Mouse (Mus musculus) adrenal gland, adult (tissue): ENCODE data around the gene Gm49383.

Source experiments
- DNase-seq, 2 experiments: peaks; one replicate each; pipeline ENCODE4 v3.0.0; 2022 to 2023; ENCODE audit warnings: low spot score in 1 of 2; ENCODE audit not compliant: inconsistent age in 2 of 2

The Gm49383 gene

GRCm38 (mm10) chr12:69196444-69197377, at the start of gene Gm49383:
TSS of gene Gm49383 (minus strand) at chr12:69197104.
- peak; percentile 79 to 89 for DNase-seq

DNA sequence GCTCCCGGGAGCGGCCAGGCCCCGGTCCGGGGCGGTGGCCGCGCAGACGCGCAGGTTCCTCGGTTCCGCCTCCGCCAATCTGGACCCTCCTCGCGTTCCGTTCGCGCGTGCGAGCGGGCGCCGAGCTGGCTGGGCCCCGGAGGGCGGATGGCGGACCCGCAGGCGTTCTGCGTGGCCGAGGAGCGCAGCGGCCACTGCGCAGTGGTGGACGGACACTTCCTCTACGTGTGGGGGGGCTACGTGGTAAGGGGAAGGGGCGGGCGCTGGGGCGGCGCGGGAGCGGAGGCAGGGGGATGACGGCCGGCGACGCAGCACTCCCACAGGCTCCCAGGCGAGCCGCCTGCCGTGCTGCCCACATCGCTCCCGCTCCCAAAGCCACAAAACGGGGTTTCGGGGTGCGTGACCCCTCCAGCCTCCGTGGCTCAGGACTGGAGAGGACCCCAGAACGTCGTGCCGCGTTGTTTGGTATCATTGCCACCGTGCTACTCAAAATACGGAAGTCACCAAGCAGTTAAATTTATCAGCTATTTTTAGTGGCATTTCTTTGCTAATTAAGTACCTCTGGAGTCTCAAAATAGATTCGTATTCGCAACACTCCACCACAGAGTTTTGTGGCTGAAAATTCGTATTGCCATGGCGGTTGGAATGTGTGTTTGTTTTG, 45.0 kb upstream of the Gm49383 start:
- DNase-seq, result peak; percentile 78 to 91

DNA sequence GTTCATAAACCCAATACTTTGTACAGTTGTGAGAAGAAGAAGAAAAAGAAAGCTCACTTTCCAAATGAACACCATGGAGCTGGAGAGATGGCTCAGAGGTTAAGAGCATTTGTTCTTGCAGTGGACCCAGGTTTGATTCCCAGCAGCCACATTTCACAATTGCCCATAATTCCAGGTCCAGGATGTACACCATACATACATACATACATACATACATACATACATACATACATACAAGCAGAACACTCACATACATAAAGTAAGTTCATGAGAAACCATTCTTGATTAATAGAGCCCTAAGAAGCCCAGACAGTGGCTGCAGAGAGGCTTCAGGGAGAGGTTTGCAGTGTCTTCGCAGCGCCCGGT, 44.5 kb upstream of the Gm49383 start:
- no peak for DNase-seq

- DNase-seq, result no peak
Measured at GRCm38 (mm10) chr12:69240876-69241275, 44.0 kb upstream of the Gm49383 start, which contains the start of gene Klhdc1. TSS of gene Klhdc1 (plus strand) at chr12:69241176.

- peak in 1 of 2 experiments; percentile 31 for DNase-seq
Measured at GRCm38 (mm10) chr12:69238284-69238683, 41.4 kb upstream of the Gm49383 start.

DNA sequence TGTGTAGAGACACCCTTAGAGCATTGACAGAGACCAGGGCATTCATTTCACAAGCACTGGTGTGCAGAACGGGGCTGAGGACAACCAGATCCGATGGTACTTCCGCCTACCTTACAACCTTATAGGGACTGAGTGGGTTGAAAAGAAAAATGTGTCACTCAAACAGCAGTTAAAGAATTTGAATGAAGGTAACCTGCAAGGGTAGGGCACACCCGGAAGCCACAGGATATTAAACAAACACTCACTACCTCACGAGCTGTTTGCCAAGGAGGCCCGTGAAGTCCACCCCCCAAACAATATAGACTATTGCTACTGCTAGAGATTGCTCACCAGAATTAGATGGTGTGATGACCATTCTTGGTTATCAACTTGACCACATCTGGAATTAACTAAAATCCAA, 38.9 kb upstream of the Gm49383 start:
- no peak for DNase-seq

GRCm38 (mm10) chr12:69229251-69229650, 32.3 kb upstream of the Gm49383 start:
- DNase-seq, result peak; percentile 27 to 57

DNA sequence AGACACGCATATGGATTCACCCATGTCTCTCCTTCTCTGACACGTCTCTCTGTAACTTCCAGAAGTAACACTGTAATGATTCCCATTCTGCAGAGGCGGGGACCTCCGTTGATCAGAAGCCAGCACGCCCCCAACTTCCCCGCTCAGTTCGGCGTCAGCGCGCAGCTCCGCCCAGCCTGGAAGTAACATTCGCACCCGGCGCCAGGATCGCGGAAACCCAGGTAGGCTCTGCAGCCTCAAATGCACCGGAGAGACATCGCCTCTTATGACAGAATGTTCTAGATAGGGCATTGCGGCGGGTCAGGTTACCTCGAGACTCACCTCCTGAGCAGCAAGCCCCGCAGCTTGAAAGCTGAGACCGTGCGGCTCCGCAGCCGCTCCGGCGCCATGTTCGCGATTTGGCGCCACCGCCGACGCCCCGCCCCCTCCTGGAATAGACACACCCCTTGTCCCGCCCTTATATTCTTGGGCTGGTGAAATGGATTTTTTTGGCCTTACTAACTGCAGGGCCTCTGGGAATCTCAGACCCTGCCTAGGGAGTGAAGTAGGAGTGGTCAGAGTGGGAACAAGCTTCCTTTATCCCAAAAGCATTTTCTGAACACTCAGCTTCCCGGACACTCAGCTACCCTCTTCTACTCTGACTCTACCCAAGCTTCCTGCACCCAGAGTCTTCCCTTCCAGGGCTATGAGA, 31.0 kb upstream of the Gm49383 start, which contains the start of gene Pole2:
Gene Pole2, minus strand, starts transcription at position 420 of the 691 bp plus-strand sequence.
- DNase-seq, result peak; percentile 89 to 97

DNA sequence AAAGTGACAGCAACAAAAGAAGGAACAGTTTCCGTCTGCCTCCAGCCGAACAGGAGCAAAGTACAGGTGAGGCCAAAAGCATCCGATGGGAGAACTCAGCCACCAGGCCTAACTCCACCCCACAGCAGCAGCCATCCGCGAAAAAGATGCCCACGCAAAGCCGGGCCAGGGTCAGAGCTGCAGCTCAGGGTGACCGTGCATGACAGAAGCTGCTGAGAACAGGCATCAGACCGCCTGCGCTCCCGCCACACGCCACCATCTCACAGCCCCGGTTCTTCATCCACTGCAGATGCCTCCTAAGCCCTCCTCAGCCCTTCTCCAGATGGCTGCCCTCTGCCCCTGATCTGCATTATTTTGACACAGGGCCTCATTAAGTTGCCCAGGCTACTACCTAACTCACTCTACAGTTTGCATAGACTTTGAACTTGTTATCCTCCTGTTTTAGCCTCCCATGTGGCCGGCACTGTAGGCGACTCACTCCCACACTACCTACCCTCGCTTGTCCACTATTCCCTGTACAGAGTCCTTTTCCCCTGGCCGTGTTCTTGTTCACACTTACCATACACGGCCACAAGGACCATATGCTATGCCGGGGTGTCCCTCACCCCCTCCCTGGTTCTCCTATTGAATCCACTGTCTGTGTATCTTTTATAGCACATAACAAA, 23.8 kb upstream of the Gm49383 start:
- DNase-seq, result no peak

- no peak for DNase-seq
Measured at GRCm38 (mm10) chr12:69216587-69216986, 19.7 kb upstream of the Gm49383 start.

- peak; percentile 60 to 85 for DNase-seq
Measured at GRCm38 (mm10) chr12:69215000-69215785, 18.3 kb upstream of the Gm49383 start.

GRCm38 (mm10) chr12:69214393-69214792, 17.5 kb upstream of the Gm49383 start:
- DNase-seq, result no peak

GRCm38 (mm10) chr12:69213186-69213777, 16.4 kb upstream of the Gm49383 start:
- DNase-seq, result no peak

GRCm38 (mm10) chr12:69211057-69211456, 14.2 kb upstream of the Gm49383 start:
- DNase-seq, result no peak

DNA sequence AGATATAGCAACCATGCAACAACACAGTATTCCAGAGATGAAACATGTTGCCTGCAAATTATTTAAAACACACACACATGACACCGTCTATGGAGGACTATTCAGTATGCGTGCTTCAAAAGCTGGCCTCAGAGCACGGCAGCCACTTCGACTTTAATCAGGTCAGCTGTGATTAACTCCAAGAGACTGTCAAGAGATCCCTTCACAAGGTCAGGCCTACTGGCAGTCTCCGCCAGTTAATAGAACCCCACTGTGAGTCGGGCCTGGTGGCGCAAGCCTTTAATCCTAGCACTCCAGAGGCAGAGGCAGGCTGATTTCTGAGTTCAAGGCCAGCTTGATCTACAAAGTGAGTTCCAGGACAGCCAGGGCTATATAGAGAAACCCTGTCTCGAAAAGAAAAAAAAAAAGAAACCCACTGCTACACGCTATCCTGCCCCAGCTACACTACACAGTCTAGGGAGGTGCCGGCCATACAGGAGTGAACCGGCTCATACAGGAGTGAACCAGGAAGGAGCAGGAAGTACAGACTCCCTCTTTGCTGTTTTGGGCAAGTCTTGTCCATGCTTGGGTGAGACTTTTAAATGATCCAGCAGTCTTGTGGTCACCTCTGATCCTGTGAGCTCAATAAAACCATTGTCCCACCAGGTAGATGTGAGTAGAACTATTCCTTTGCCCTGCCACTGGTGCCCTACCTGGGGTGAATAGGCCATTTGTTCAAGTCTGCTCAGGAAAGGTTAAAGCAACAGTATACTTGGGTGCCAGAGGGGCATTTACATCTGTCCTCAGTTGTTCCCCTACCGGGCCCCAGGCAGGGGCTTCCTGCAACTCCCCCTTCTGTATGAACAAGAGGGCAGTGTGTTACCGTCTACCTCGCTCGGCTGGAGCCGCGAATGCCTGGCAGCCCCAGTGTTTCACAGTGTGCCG, 13.4 kb upstream of the Gm49383 start:
- peak in 1 of 2 experiments; percentile 32 for DNase-seq

DNA sequence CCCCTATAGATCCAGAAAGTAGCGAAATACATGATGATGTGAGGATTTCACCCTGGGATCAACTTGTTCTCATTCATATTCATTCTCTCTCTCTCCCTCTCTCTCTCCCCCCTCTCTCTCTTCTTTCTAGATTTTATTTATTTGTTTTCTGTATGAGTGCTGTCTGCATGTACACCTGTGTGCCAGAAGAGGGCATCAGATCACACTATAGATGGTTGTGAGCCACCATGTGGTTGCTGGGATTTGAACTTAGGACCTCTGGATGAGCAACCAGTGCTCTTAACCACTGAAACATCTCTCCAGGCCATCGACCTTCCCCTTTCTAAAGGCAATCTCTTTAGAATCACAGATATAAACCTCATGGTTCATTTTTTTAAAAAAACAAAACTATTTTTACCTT, 11.6 kb upstream of the Gm49383 start:
- no peak for DNase-seq

GRCm38 (mm10) chr12:69207926-69208325, 11.0 kb upstream of the Gm49383 start:
- no peak for DNase-seq

DNA sequence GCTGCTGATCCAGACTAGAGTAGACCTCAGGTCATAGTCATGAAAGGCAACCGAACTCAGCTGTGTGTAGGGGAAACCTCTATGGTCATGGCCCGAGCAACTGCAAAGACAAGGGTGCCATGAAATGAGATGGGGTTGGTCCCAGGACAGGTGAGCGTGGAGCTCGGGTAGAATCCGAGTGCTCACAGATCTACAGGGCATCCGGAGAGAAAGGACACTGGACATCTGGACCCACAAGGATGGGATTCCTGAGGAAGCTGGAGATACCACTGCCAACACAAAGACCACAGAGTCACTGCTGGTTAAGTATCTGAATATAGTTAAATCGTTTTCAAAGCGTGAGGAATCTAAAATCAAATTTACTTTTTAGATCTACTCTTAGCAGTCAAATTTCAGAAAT, 10.5 kb upstream of the Gm49383 start:
- no peak for DNase-seq
